Mouse (Mus musculus) intestine, postnatal 0 days (tissue): Measurements from ENCODE around the gene Kdm5a. TPM values are rescaled to one million over a fixed set of nuclear protein-coding genes. Genes with fewer than 3 reads are reported as not detected.

Experiments
- ATAC-seq: fragments of 200-750 bp; cut with Nextera tagmentation; 2 replicates; pipeline ENCODE4 v1.8.0; 2017; ENCODE audit warnings: mild to moderate bottlenecking, moderate TSS enrichment, moderate library complexity
- H3K27ac ChIP-seq: fragments of 300-500 bp; sonication (generic); 2 replicates; pipeline ENCODE4 v1.5.1; 2014; ENCODE audit warnings: mild to moderate bottlenecking, low read depth, low read length, moderate library complexity
- H3K27me3 ChIP-seq: fragments of 300-500 bp; sonication (generic); replicated peaks from 2 replicates; pipeline ENCODE4 v1.6.1; 2014; ENCODE audit warnings: low read length, mixed read lengths; ENCODE audit not compliant: control insufficient read depth, insufficient read depth
- H3K36me3 ChIP-seq: fragments of 300-500 bp; sonication (generic); 2 replicates; pipeline ENCODE4 v1.6.1; 2014; ENCODE audit warnings: mild to moderate bottlenecking, moderate library complexity; ENCODE audit not compliant: control insufficient read depth, insufficient read depth
- H3K4me1 ChIP-seq: fragments of 300-500 bp; sonication (generic); replicated peaks from 2 replicates; pipeline ENCODE4 v1.6.1; 2014; ENCODE audit warnings: antibody characterized with exemption, low read length, mixed read lengths; ENCODE audit not compliant: control insufficient read depth, insufficient read depth
- H3K4me2 ChIP-seq: fragments of 300-500 bp; sonication (generic); replicated peaks from 2 replicates; pipeline ENCODE4 v1.6.1; 2014; ENCODE audit warnings: low read depth, mild to moderate bottlenecking, moderate library complexity
- H3K4me3 ChIP-seq: fragments of 300-500 bp; sonication (generic); 2 replicates; pipeline ENCODE4 v1.5.1; 2014; ENCODE audit warnings: low read depth, low read length
- H3K9ac ChIP-seq: fragments of 300-500 bp; sonication (generic); 2 replicates; pipeline ENCODE4 v1.6.1; 2014; ENCODE audit warnings: mild to moderate bottlenecking, low read depth, low read length
- H3K9me3 ChIP-seq: fragments of 300-500 bp; sonication (generic); 2 replicates; pipeline ENCODE4 v1.6.1; 2016; ENCODE audit warnings: mixed run types; ENCODE audit not compliant: control insufficient read depth
- CTCF ChIP-seq: sonication (generic); IDR thresholded peaks from 2 replicates; pipeline ENCODE4 v1.5.1; 2016; ENCODE audit warnings: low read depth, mild to moderate bottlenecking, control low read depth, antibody characterized with exemption, moderate library complexity
- WGBS: fragments of 180-500 bp; shearing (Covaris S2); extraction: QIAGEN DNeasy Blood & Tissue Kit; methylation state at CpG from one replicate; pipeline ENCODE4 v1.1.7; 2014; 5-methylcytosine and 5-hydroxymethylcytosine counted together
- polyA plus RNA-seq: library from polyadenylated mRNA; unstranded; fragments of >200 nt; fragmentation: Nextera tagmentation; extraction: Ambion mirVana; gene quantifications from 2 replicates; pipeline ENCODE4 v1.2.1, GENCODE M21; 2015

Gene Kdm5a
- polyA plus RNA-seq, 1 experiment from 2014 or later: 20.2 TPM

- no peak overlapping the region for H3K4me2 ChIP-seq
- no peaks in the 10 kb centered on the region for H3K36me3 ChIP-seq
- peaks cover 6% of the 10 kb centered on the region; the same call in 1 of the 2 replicates for H3K27me3 ChIP-seq
- no peak overlapping the region for H3K27ac ChIP-seq
- WGBS: 73% methylated on average over 10 of the region's 10 CpGs
- no peaks in the 10 kb centered on the region for H3K9me3 ChIP-seq
- no peak overlapping the region for H3K4me3 ChIP-seq
- no peak for TF ChIP-seq CTCF
- ATAC-seq: no peak
- no peaks in the 10 kb centered on the region for H3K4me1 ChIP-seq
- H3K9ac ChIP-seq: no peak overlapping the region
These were observed 102.8 kb downstream of the Kdm5a start for GRCm38 (mm10) chr6:120466609-120467329.

- Histone ChIP-seq H3K27me3 (no peaks in the 10 kb centered on the region), H3K4me1 (no peaks in the 10 kb centered on the region), H3K4me2 (no peak overlapping the region), H3K27ac (no peak overlapping the region), H3K36me3 (no peaks in the 10 kb centered on the region), H3K9me3 (no peaks in the 10 kb centered on the region), H3K4me3 (no peak overlapping the region), H3K9ac (no peak overlapping the region)
- TF ChIP-seq CTCF: no peak
- ATAC-seq: no peak
- WGBS: 90% methylated on average over 4 of the region's 4 CpGs
These were observed 104.3 kb downstream of the Kdm5a start for GRCm38 (mm10) chr6:120468259-120468658.

DNA sequence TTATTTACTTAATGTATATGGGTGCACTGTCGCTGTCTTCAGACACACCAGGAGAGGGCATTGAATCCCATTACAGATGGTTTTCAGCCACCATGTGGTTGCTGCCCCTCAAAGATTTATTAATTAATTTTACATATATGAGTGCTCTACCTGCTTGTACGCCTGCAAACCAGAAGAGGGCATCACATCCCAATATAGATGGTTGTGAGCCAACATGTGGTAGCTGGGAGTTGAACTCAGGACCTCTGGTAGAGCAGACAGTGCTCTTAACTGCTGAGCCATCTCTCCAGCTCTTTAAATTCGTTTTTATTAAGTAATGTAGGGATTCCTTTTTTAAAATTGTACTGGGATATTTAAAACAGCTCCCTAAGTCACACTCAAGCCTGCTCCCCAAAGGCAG is 105.3 kb downstream of the Kdm5a start:
- peak; percentile 22; the same call in 1 of the 2 replicates for TF ChIP-seq CTCF
- Histone ChIP-seq H3K36me3 (no peaks in the 10 kb centered on the region), H3K9me3 (no peaks in the 10 kb centered on the region), H3K27ac (no peak overlapping the region), H3K4me2 (no peak overlapping the region), H3K27me3 (no peaks in the 10 kb centered on the region), H3K4me1 (no peaks in the 10 kb centered on the region), H3K4me3 (no peak overlapping the region), H3K9ac (no peak overlapping the region)
- no peak for ATAC-seq
- 69% methylated on average over 3 of the region's 3 CpGs for WGBS

DNA sequence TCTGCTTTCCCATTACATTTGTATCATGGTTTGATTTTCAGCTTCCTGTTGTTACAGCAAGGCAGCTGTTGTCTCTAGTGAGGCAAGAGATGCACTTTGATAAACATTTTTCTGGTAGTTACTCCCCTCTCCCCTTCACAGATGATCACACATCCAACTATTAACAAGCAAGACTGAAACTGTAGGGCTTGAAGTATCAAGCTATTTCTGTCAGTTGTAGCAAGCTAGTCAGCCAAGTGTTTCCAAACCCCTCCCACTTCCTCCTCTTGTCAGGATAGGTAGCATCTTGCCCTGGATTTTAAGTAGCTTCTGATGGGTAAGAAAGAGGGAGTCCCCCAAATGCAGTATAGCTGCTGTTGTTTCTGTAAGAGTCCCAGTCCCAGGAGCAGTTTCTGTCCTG is 105.8 kb downstream of the Kdm5a start:
- Histone ChIP-seq H3K9ac (no peak overlapping the region), H3K4me2 (no peak overlapping the region), H3K27ac (no peak overlapping the region), H3K36me3 (no peaks in the 10 kb centered on the region), H3K9me3 (no peaks in the 10 kb centered on the region), H3K27me3 (no peaks in the 10 kb centered on the region), H3K4me1 (no peaks in the 10 kb centered on the region), H3K4me3 (no peak overlapping the region)
- no peak for ATAC-seq
- TF ChIP-seq CTCF: no peak

GRCm38 (mm10) chr6:120470666-120471065 is 106.7 kb downstream of the Kdm5a start:
- Histone ChIP-seq H3K4me2 (no peak overlapping the region), H3K9me3 (no peaks in the 10 kb centered on the region), H3K9ac (no peak overlapping the region), H3K4me3 (no peak overlapping the region), H3K36me3 (no peaks in the 10 kb centered on the region), H3K4me1 (no peaks in the 10 kb centered on the region), H3K27me3 (no peaks in the 10 kb centered on the region), H3K27ac (no peak overlapping the region)
- TF ChIP-seq CTCF: no peak
- ATAC-seq: no peak
- WGBS: 77% methylated on average over 1 of the region's 1 CpGs

DNA sequence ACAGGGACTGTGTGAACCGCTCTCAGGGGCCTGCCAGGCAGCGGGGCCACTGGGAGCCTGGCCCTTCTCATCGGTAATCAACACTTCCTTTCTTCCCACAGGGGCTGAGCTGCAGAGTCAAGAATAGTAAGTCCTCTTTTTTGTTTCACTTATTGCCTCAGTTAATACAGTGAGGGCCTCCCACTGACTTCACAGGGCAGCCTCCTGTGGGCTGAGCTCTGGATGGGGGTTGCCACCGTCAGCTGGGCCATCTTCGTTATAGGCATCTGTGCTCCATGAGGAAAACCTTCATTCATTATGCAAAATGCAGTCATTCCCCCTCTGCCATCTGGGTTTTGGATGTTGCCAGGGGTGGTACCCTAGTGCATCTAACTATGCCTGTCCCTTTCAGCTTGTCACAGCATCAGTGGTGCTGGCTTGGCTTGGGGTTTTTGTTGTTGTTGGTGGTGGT is 108.1 kb downstream of the Kdm5a start:
- no peaks in the 10 kb centered on the region for H3K36me3 ChIP-seq
- H3K4me3 ChIP-seq: no peak overlapping the region
- no peak overlapping the region for H3K4me2 ChIP-seq
- no peak for TF ChIP-seq CTCF
- H3K27me3 ChIP-seq: no peaks in the 10 kb centered on the region
- H3K27ac ChIP-seq: no peak overlapping the region
- H3K9ac ChIP-seq: no peak overlapping the region
- WGBS: 49% methylated on average over 5 of the region's 5 CpGs
- no peaks in the 10 kb centered on the region for H3K9me3 ChIP-seq
- ATAC-seq: no peak
- no peaks in the 10 kb centered on the region for H3K4me1 ChIP-seq
